Comparison of ENCODE assay signal across 32 mouse cellular contexts in the genomic region with DNA sequence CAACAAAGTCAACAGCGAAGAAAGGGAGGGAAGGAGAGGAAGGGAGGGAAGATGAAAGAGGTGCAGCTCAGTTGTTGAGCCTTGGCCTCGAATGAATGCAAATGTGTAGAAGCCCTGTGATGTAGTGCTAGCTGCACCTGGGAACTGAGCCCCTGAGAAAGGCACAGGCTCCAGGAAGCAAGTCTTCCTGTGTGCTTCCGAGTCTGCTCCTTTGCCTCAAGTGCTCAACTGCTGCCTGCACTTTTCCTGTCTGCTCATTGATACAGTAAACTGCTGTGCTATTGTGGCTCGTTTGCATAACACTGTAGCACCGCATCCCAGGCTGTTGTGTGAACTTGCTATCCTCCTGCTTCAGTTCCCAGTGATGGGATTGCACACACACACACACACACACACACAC. TPM values are rescaled to one million over a fixed set of nuclear protein-coding genes. Genes with fewer than 3 reads are reported as not detected.
DNase-seq lines count a peak whose midpoint lies in the region; TF ChIP-seq lines count a peak whose summit lies in the region.
"Had no signal": no experiment of that assay in that cellular context is flagged by ENCODE, and none has a peak within 500 bp of the region (broad histone marks: within the 10 kb centered on the region; RNA-seq: fewer than 3 reads in every experiment).

No protein-coding gene starts in this region.

- H3K27ac ChIP-seq in CH12.LX (ENCODE audit: insufficient read depth, low read depth) (peak overlapping the region; percentile 0; the same call in 1 of the 2 replicates), ES-E14 (ENCODE audit: insufficient read depth, low read depth, low read length, poor library complexity, severe bottlenecking) (no peak overlapping the region; the same call in 1 of the 2 replicates)
- H3K27ac ChIP-seq: forebrain, embryonic 15.5 days; hindbrain, embryonic 13.5 days; limb, embryonic 10.5 days; limb, embryonic 15.5 days; liver, embryonic 13.5 days; midbrain, embryonic 10.5 days; midbrain, embryonic 15.5 days; neural tube, embryonic 12.5 days; stomach, postnatal 0 days had no signal

- in situ Hi-C loops in CH12.LX (cut with MboI; ENCODE audit: low pct_ligation_motif_present, low pct_unique_long_range_greater_than_20kb, low sequenced_read_pairs) = no loop called here
- in situ Hi-C loops in ES-E14 (cut with MboI; ENCODE audit: low sequenced_read_pairs in 2 of 2, unreplicated experiment in 2 of 2) = no loop called here

- H3K4me1 ChIP-seq in CH12.LX (ENCODE audit: control insufficient read depth in 1 of 2, insufficient read depth in 2 of 2) (peaks cover 19 to 30% of the 10 kb centered on the region in 2 experiments), ES-E14 (ENCODE audit: control insufficient read depth in 2 of 2, insufficient read depth in 2 of 2, low read length in 2 of 2, poor library complexity in 1 of 2) (peaks cover 4 to 6% of the 10 kb centered on the region in 2 experiments; a peak in 3 of 4 replicates)

- no peaks in the 10 kb centered on the region for H3K9me3 ChIP-seq in CH12.LX (replicated peaks; ENCODE audit: low read length)
- no peaks in the 10 kb centered on the region for H3K9me3 ChIP-seq in ES-E14 (ENCODE audit: control insufficient read depth, insufficient read depth, low read depth, low read length)
- H3K9me3 ChIP-seq: forebrain, embryonic 15.5 days; heart, embryonic 12.5 days; hindbrain, embryonic 13.5 days; limb, embryonic 10.5 days; limb, embryonic 15.5 days; liver, embryonic 13.5 days; midbrain, embryonic 10.5 days; midbrain, embryonic 15.5 days; neural tube, embryonic 12.5 days had no signal

- TF ChIP-seq RAD21 in CH12.LX (IDR thresholded peaks at IDR 0.05; ENCODE audit: low read depth, low read length) = no peak

- H3K36me3 ChIP-seq in CH12.LX (replicated peaks in 1 of 2; ENCODE audit: control insufficient read depth in 1 of 2, insufficient read depth in 1 of 2, low read length in 1 of 2) (no peaks in the 10 kb centered on the region), ES-E14 (ENCODE audit: control insufficient read depth, insufficient read depth, low read length, poor library complexity, severe bottlenecking) (no peaks in the 10 kb centered on the region)
- H3K36me3 ChIP-seq: forebrain, embryonic 15.5 days; G1E; heart, embryonic 12.5 days; hindbrain, embryonic 13.5 days; limb, embryonic 10.5 days; limb, embryonic 15.5 days; liver, embryonic 13.5 days; midbrain, embryonic 10.5 days; midbrain, embryonic 15.5 days; neural tube, embryonic 12.5 days had no signal

- TF ChIP-seq EP300 in CH12.LX (IDR thresholded peaks at IDR 0.05; ENCODE audit: low read length) = no peak

- no peak for TF ChIP-seq POLR2A in CH12.LX (IDR thresholded peaks at IDR 0.05; ENCODE audit: low read depth, low read length)

- peak overlapping the region; percentile 35; the same call in 1 of the 2 replicates for H3K4me2 ChIP-seq in CH12.LX (ENCODE audit: insufficient read depth, low read depth, poor library complexity, severe bottlenecking)
- H3K4me2 ChIP-seq: forebrain, embryonic 15.5 days; heart, embryonic 12.5 days; hindbrain, embryonic 13.5 days; limb, embryonic 15.5 days; liver, embryonic 13.5 days; midbrain, embryonic 15.5 days; neural tube, embryonic 12.5 days had no signal

- H3K4me3 ChIP-seq in CH12.LX (replicated peaks in 1 of 3; ENCODE audit: low read depth in 2 of 3, low read length in 2 of 3, poor library complexity in 1 of 3) (peak overlapping the region in 1 of 3 experiments; percentile 25), ES-E14 (ENCODE audit: insufficient read depth in 1 of 2, low read depth in 1 of 2, low read length in 2 of 2, poor library complexity in 1 of 2, severe bottlenecking in 1 of 2) (no peak overlapping the region)
- H3K4me3 ChIP-seq: forebrain, embryonic 15.5 days; heart, embryonic 12.5 days; hindbrain, embryonic 13.5 days; limb, embryonic 10.5 days; limb, embryonic 15.5 days; liver, embryonic 13.5 days; midbrain, embryonic 10.5 days; midbrain, embryonic 15.5 days; neural tube, embryonic 12.5 days had no signal

- dilution Hi-C loops in CH12.LX (cut with MboI; ENCODE audit: extremely low pct_ligation_motif_present, extremely low pct_unique_long_range_greater_than_20kb, low sequenced_read_pairs) = no loop called here

- H3K9ac ChIP-seq in CH12.LX (ENCODE audit: insufficient read depth, low read depth) (peak overlapping the region; percentile 16; the same call in 1 of the 2 replicates), ES-E14 (ENCODE audit: insufficient read depth, low read depth, low read length, poor library complexity, severe bottlenecking) (no peak overlapping the region)
- H3K9ac ChIP-seq: forebrain, embryonic 15.5 days; heart, embryonic 12.5 days; hindbrain, embryonic 13.5 days; limb, embryonic 15.5 days; liver, embryonic 13.5 days; midbrain, embryonic 15.5 days; neural tube, embryonic 12.5 days had no signal

- H3K79me2 ChIP-seq in CH12.LX (replicated peaks; ENCODE audit: control insufficient read depth, extremely low read depth, insufficient read depth, poor library complexity, severe bottlenecking) = peaks cover 15% of the 10 kb centered on the region

- no peaks in the 10 kb centered on the region for H3K27me3 ChIP-seq in CH12.LX (replicated peaks)

- DNase-seq in CH12.LX (ENCODE audit: extremely low read depth) (no peak), ES-E14 (ENCODE audit: low read depth, low spot score) (peak; percentile 41)
- peak; percentile 26 for DNase-seq in naive thymus-derived CD4-positive, alpha-beta T cell, adult 2 months (ENCODE audit: low read depth)
- DNase-seq in thymus, postnatal 14 days = peak; percentile 65
- DNase-seq in heart, adult 11 months = no peak
- DNase-seq in urinary bladder, adult 2 months (ENCODE audit: low spot score) = no peak
- no peak for DNase-seq in gastrocnemius, postnatal 25 days
- DNase-seq in embryo, embryonic 11 days = no peak
- DNase-seq: adrenal gland, postnatal 25 days; cerebellum, adult 2 months; cerebellum, postnatal 25 days; gastrocnemius, postnatal 10 days; heart, adult 18-20 months; heart, postnatal 4 days; kidney, adult 9 months; kidney, postnatal 10 days; layer of hippocampus, adult 9-11 months; liver, embryonic 13.5 days; lung, adult 18-20 months; lung, postnatal 14 days; right cerebral cortex, adult 18-20 months; right cerebral cortex, postnatal 4 days had no signal

- TF ChIP-seq CTCF in CH12.LX (conservative IDR thresholded peaks at IDR 0.05 in 1 of 2, IDR thresholded peaks at IDR 0.05 in 1 of 2; ENCODE audit: low read depth in 2 of 2, low read length in 2 of 2) = no peak

TF ChIP-seq in CH12.LX, 34 proteins besides CTCF, POLR2A, EP300 and RAD21:
- TF ChIP-seq ZKSCAN1 (IDR thresholded peaks at IDR 0.05; ENCODE audit: borderline replicate concordance, low read depth, low read length) = no peak
- TF ChIP-seq GABPA (IDR thresholded peaks at IDR 0.05; ENCODE audit: insufficient replicate concordance, low read depth, low read length) = no peak
TF ChIP-seq in CH12.LX: peak in this region for 0.

TF ChIP-seq in ES-E14, 5 proteins besides CTCF, POLR2A, EP300 and RAD21:
- no peak for TF ChIP-seq HCFC1 (IDR thresholded peaks at IDR 0.05; ENCODE audit: borderline replicate concordance, insufficient read depth, low read length)
- no peak for TF ChIP-seq ZC3H11A (IDR thresholded peaks at IDR 0.05; ENCODE audit: borderline replicate concordance, low read depth, low read length)
- no peak for TF ChIP-seq MAFK (IDR thresholded peaks at IDR 0.05; ENCODE audit: insufficient read depth, low read depth, low read length)
- TF ChIP-seq CHD2 (IDR thresholded peaks at IDR 0.05; ENCODE audit: low read depth, low read length) = no peak
- TF ChIP-seq ZNF384 (IDR thresholded peaks at IDR 0.05; ENCODE audit: low read depth, low read length) = no peak
TF ChIP-seq in ES-E14: peak in this region for 0.

RNA-seq across cellular contexts. Expression of gene Rbm47, which starts 19.4 kb away (rescaled TPM):
- total RNA-seq in CH12.LX (2012; rRNA removed) (9.2 and 11.3 TPM in 2 replicates), CH12.LX (2014; rRNA removed) (0.08 and 0.43 TPM in 2 replicates), ES-E14 (2012; rRNA removed) (13.4 and 21.1 TPM in 2 replicates)
- polyA plus RNA-seq in CH12.LX (2012; ENCODE audit: insufficient read length, low read depth) = 0.91 and 1.1 TPM in 2 replicates
- 14.2 and 16.3 TPM in 2 replicates for polyA plus RNA-seq in urinary bladder, adult 2 months (2012; rRNA removed)
- 1 to 10 TPM in 1 of 2 experiments, under 1 TPM in 1; 0.61 to 1.2 TPM for total RNA-seq in gastrocnemius, postnatal 25 days (2021)
- polyA plus RNA-seq: G1E had no signal

Comparison
In these comparisons a context has a peak if more than half of its experiments do, and no peak if none do; other contexts are left out.
1. DNase-seq: peak in ES-E14 (single experiment), naive thymus-derived CD4-positive, alpha-beta T cell, adult 2 months (single experiment) and thymus, postnatal 14 days (single experiment); none in CH12.LX (single experiment), heart, adult 11 months (single experiment), urinary bladder, adult 2 months (single experiment), gastrocnemius, postnatal 25 days (single experiment) and embryo, embryonic 11 days (single experiment).